Mouse (Mus musculus) spleen, adult 2 months (tissue): ENCODE data around the gene Rapsn. TPM values are rescaled to one million over a fixed set of nuclear protein-coding genes. Genes with fewer than 3 reads are reported as not detected.

Experiments used
- DNase-seq, 2 experiments: peaks; one replicate each; pipeline versions ENCODE4 v3.0.0 to v3.0.0-alpha.2; 2012 to 2021; ENCODE audit warnings: low spot score in 2 of 2, low read depth in 1 of 2
- H3K27ac ChIP-seq: fragments of 200-500 bp; 2 replicates; pipeline ENCODE4 v1.5.1; 2012; ENCODE audit warnings: low read length, inconsistent platforms; ENCODE audit not compliant: insufficient read depth
- H3K27me3 ChIP-seq: fragments of 200-500 bp; 2 replicates; pipeline ENCODE4 v1.6.1; 2012; ENCODE audit warnings: mild to moderate bottlenecking, moderate library complexity, low read length, inconsistent platforms; ENCODE audit not compliant: control insufficient read depth, insufficient read depth
- H3K36me3 ChIP-seq: fragments of 200-500 bp; 2 replicates; pipeline ENCODE4 v1.6.1; 2012; ENCODE audit warnings: mild to moderate bottlenecking, low read length, inconsistent platforms; ENCODE audit not compliant: control insufficient read depth, insufficient read depth
- H3K4me1 ChIP-seq: fragments of 200-500 bp; 2 replicates; pipeline ENCODE4 v1.6.1; 2011; ENCODE audit warnings: inconsistent platforms; ENCODE audit not compliant: control insufficient read depth, insufficient read depth, insufficient read length
- H3K4me3 ChIP-seq: fragments of 200-500 bp; 2 replicates; pipeline ENCODE4 v1.5.1; 2011; ENCODE audit warnings: mild to moderate bottlenecking, inconsistent platforms; ENCODE audit not compliant: insufficient read depth, insufficient read length; ENCODE audit errors: extremely low read depth
- CTCF ChIP-seq: fragments of 200-500 bp; IDR thresholded peaks from 2 replicates; pipeline ENCODE4 v1.5.1; 2011; ENCODE audit warnings: mild to moderate bottlenecking, inconsistent platforms; ENCODE audit not compliant: insufficient read depth, insufficient read length, insufficient replicate concordance; ENCODE audit errors: extremely low read depth
- POLR2A ChIP-seq: fragments of 200-500 bp; IDR thresholded peaks from 2 replicates; pipeline ENCODE4 v1.6.1; 2011; ENCODE audit warnings: low read depth, low read length, inconsistent platforms
- WGBS: fragments of 180-500 bp; shearing (Covaris S2); methylation state at CpG from one replicate; pipeline ENCODE4 v1.1.7; 2018; 5-methylcytosine and 5-hydroxymethylcytosine counted together
- polyA plus RNA-seq: library from polyadenylated mRNA; depleted of rRNA; stranded (reverse); fragments of >200 nt; gene quantifications from 2 replicates; pipeline ENCODE4 v1.2.3, GENCODE M21; 2012

The Rapsn gene
- polyA plus RNA-seq, 1 experiment, result 1.6 TPM

- DNase-seq, result peak in 1 of 2 experiments; percentile 42
- WGBS, result 38% methylated on average over 8 of the region's 8 CpGs
- peak overlapping the region; percentile 77 for H3K27ac ChIP-seq
Measured at GRCm38 (mm10) chr2:91080784-91081513, 45.5 kb downstream of the Rapsn start.

GRCm38 (mm10) chr2:91081775-91082695, 46.6 kb downstream of the Rapsn start, which contains the start of gene Spi1:
Gene Spi1, plus strand, starts transcription at chr2:91082390.
- no peak for TF ChIP-seq CTCF
- TF ChIP-seq POLR2A, result no peak
- Histone ChIP-seq H3K27ac (peak within 1 kb of the TSS; percentile 96), H3K4me1 (peaks cover 40% of the 10 kb centered on the region), H3K4me3 (peak within 1 kb of the TSS; percentile 32; the same call in 1 of the 2 replicates), H3K36me3 (no peaks in the 10 kb centered on the region), H3K27me3 (no peaks in the 10 kb centered on the region)
- 40% methylated on average over 13 of the region's 13 CpGs for WGBS
- no peak for DNase-seq

More at GRCm38 (mm10) chr2:91080784-91081513, 45.5 kb downstream of the Rapsn start:
- Histone ChIP-seq H3K27me3 (no peaks in the 10 kb centered on the region), H3K4me1 (peaks cover 40% of the 10 kb centered on the region), H3K4me3 (no peak overlapping the region), H3K36me3 (no peaks in the 10 kb centered on the region)
- TF ChIP-seq CTCF (no peak), POLR2A (no peak)

DNA sequence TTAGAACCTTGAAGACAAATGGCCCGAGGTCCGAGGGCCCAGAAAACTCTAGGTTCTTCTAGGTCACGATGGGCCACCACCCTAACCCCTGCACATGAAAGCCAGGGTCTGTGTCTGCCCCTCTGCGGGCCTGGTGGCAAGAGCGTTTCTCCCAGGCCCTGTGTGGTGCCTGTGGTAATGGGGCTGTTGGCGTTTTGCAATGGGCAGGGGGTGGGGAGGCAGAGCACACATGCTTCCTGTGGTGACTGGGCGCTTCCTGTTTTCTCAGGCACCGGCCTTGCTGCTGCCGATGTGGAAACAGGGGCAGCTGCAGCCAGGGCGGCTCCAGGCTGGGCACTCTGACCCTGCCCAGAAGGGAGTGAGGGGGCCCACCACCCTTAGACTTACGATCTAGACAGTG, 47.4 kb downstream of the Rapsn start:
- no peak for TF ChIP-seq CTCF
- peak; percentile 55 for TF ChIP-seq POLR2A
- H3K4me1 ChIP-seq, result peaks cover 46% of the 10 kb centered on the region
- DNase-seq, result peak; percentile 66 to 85
- WGBS, result 6% methylated on average over 11 of the region's 11 CpGs
- H3K36me3 ChIP-seq, result no peaks in the 10 kb centered on the region
- peak overlapping the region; percentile 32; the same call in 1 of the 2 replicates for H3K4me3 ChIP-seq
- H3K27ac ChIP-seq, result peak overlapping the region; percentile 96
- no peaks in the 10 kb centered on the region for H3K27me3 ChIP-seq

- Histone ChIP-seq H3K4me3 (peak overlapping the region; percentile 32; the same call in 1 of the 2 replicates), H3K36me3 (no peaks in the 10 kb centered on the region), H3K4me1 (peaks cover 51% of the 10 kb centered on the region), H3K27me3 (no peaks in the 10 kb centered on the region), H3K27ac (peak overlapping the region; percentile 96)
- WGBS, result 50% methylated on average over 1 of the region's 1 CpGs
- TF ChIP-seq CTCF, result no peak
- TF ChIP-seq POLR2A, result no peak
- no peak for DNase-seq
Measured at GRCm38 (mm10) chr2:91083366-91083940, 48.0 kb downstream of the Rapsn start.

- peak overlapping the region; percentile 96 for H3K27ac ChIP-seq
- H3K4me1 ChIP-seq, result peaks cover 50% of the 10 kb centered on the region
- H3K27me3 ChIP-seq, result no peaks in the 10 kb centered on the region
- peak overlapping the region; percentile 11; the same call in 1 of the 2 replicates for H3K4me3 ChIP-seq
- H3K36me3 ChIP-seq, result no peaks in the 10 kb centered on the region
- 64% methylated on average over 15 of the region's 15 CpGs for WGBS
- DNase-seq, result no peak
- TF ChIP-seq POLR2A (no peak), CTCF (no peak)
Measured at GRCm38 (mm10) chr2:91084179-91084820, 48.9 kb downstream of the Rapsn start.

- H3K4me1 ChIP-seq, result peaks cover 49% of the 10 kb centered on the region
- no peaks in the 10 kb centered on the region for H3K27me3 ChIP-seq
- TF ChIP-seq POLR2A, result no peak
- no peak for TF ChIP-seq CTCF
- H3K27ac ChIP-seq, result peak overlapping the region; percentile 76
- WGBS, result 87% methylated on average over 14 of the region's 14 CpGs
- DNase-seq, result no peak
- no peaks in the 10 kb centered on the region for H3K36me3 ChIP-seq
- no peak overlapping the region for H3K4me3 ChIP-seq
Measured at GRCm38 (mm10) chr2:91085494-91086391, 50.3 kb downstream of the Rapsn start.
